Mouse (Mus musculus) megakaryocyte, embryonic 14.5 days (primary cell): Measurements from ENCODE around the gene Nisch.

Experiments
- FLI1 ChIP-seq: IDR thresholded peaks from 2 replicates; pipeline ENCODE4 v1.6.1; 2012; ENCODE audit warnings: low read length, inconsistent platforms, mixed read lengths
- GATA1 ChIP-seq: IDR thresholded peaks from 3 replicates; pipeline ENCODE4 v1.6.1; 2012; ENCODE audit warnings: mixed read lengths, low read length, inconsistent platforms, borderline replicate concordance

DNA sequence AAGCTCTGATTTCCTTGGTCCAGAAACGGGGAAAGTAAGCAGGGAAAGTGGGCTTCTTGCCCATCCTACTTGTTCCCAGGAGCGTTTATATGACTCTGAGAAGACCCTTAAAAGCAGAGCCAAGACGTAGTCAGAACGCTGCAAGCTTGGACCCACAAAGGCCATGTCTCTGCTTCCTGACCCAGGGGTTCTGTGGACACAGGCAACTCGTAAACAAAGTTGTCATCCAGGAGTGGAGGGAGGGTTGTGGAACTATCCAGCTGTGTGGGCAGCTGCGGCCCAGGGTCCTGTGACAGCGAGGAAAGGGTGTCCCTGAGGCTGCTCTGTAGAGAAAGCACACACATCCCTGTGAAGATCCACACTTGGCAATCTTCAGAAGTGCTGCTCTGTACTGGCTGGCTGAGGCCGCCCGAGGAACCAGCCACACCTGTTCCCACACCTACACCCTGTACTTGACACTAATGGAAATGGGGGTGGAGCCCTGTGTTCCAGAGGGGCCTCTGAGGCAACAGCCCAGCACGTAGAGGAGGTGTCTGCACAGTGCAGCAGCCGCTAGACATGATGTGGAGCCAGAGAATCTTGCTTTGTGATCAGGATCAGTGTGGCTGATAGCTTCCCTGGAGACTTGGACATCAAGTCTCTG is 83.6 kb downstream of the Nisch start:
- TF ChIP-seq GATA1 (no peak), FLI1 (no peak)
